Mouse (Mus musculus): ENCODE data around the gene Tada1.

GRCm38 (mm10) chr1:166384614-166385013, 5.7 kb downstream of the Tada1 start:
- no peak for TF ChIP-seq GATA1 (IDR thresholded peaks at IDR 0.05; ENCODE audit: low read depth, low read length)
- TF ChIP-seq CTCF (IDR thresholded peaks at IDR 0.05 in 2 of 3, conservative IDR thresholded peaks at IDR 0.05 in 1 of 3; ENCODE audit: control insufficient read depth in 1 of 3, insufficient read depth in 1 of 3, low read depth in 2 of 3, low read length in 3 of 3, poor library complexity in 1 of 3, severe bottlenecking in 1 of 3): no peak
- no peak for TF ChIP-seq USF1 (IDR thresholded peaks at IDR 0.05; ENCODE audit: low read depth, low read length)
- TF ChIP-seq RAD21 (IDR thresholded peaks at IDR 0.05; ENCODE audit: low read depth, low read length): no peak
- TF ChIP-seq CHD2 (IDR thresholded peaks at IDR 0.05; ENCODE audit: low read length): no peak
- TF ChIP-seq UBTF (IDR thresholded peaks at IDR 0.05; ENCODE audit: borderline replicate concordance, insufficient read depth, low read depth, low read length): no peak
- no peak for TF ChIP-seq MAZ (IDR thresholded peaks at IDR 0.05; ENCODE audit: low read depth, low read length)
- TF ChIP-seq ZC3H11A (IDR thresholded peaks at IDR 0.05; ENCODE audit: low read depth, low read length): no peak
- TF ChIP-seq MEF2A (IDR thresholded peaks at IDR 0.05; ENCODE audit: extremely low read depth, insufficient replicate concordance, low read depth, low read length, poor library complexity, severe bottlenecking): no peak
- no peak for TF ChIP-seq POLR2A (IDR thresholded peaks at IDR 0.05; ENCODE audit: control insufficient read depth in 1 of 2, insufficient read depth in 1 of 2, low read depth in 1 of 2, low read length in 2 of 2, poor library complexity in 1 of 2)
